ENCODE assay signal across 1 mouse cellular context in the genomic region with DNA sequence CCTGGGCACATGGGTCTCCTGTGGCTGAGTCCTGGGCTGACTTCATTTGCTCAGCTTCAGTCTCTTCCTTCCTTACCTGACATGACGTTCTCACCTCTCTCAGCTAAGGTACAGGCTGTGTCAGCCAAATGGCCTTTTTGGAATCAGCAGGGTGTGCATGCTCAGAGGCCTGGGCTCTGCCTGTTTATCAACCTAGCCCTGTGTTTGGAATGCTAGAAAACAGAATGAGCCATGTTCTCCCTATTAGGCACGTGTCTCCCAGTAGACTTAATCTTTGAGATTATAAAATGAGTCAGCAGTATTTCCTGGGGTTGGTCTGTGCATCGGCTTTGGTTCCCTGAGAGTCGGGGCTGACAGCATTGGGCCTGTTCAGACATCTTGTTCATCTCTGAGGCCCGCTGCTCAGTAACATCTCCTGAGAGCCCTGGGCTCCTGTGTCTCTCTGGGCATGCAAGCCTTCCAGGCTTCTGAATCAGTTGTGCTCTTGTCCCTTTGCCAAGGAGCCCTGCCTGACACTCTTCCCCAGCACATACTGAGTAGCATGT.
TF ChIP-seq lines count a peak whose summit lies in the region.

No protein-coding gene starts in this region.

TF ChIP-seq in MEL, 35 proteins besides CTCF, POLR2A, EP300 and RAD21:
- no peak for TF ChIP-seq MAZ (IDR thresholded peaks at IDR 0.05; ENCODE audit: low read depth, low read length)
- TF ChIP-seq ZNF384 (IDR thresholded peaks at IDR 0.05; ENCODE audit: low read depth, low read length) = no peak
- TF ChIP-seq MAFK (IDR thresholded peaks at IDR 0.05; ENCODE audit: borderline replicate concordance, low read depth, low read length) = peak; percentile 51; the same call in 1 of the 2 replicates
- TF ChIP-seq SMC3 (IDR thresholded peaks at IDR 0.05; ENCODE audit: low read depth, low read length) = no peak
- TF ChIP-seq JUND (IDR thresholded peaks at IDR 0.05; ENCODE audit: low read depth, low read length) = no peak
- no peak for TF ChIP-seq NELFE (IDR thresholded peaks at IDR 0.05; ENCODE audit: low read depth, low read length)
- no peak for TF ChIP-seq UBTF (IDR thresholded peaks at IDR 0.05; ENCODE audit: borderline replicate concordance, insufficient read depth, low read depth, low read length)
- TF ChIP-seq POLR2AphosphoS5 (IDR thresholded peaks at IDR 0.05; ENCODE audit: borderline replicate concordance, low read depth, low read length) = no peak
- no peak for TF ChIP-seq KAT2A (conservative IDR thresholded peaks at IDR 0.05; ENCODE audit: low read depth, low read length)
- TF ChIP-seq ZMIZ1 (IDR thresholded peaks at IDR 0.05; ENCODE audit: low read depth, low read length) = no peak
- TF ChIP-seq HCFC1 (IDR thresholded peaks at IDR 0.05; ENCODE audit: low read depth, low read length) = no peak
- TF ChIP-seq MXI1 (IDR thresholded peaks at IDR 0.05; ENCODE audit: low read depth, low read length) = 0 out of 2 replicates have a peak, but pooled peaks have one; percentile 25
- no peak for TF ChIP-seq MYB (IDR thresholded peaks at IDR 0.05; ENCODE audit: low read depth, low read length)
- TF ChIP-seq MEF2A (IDR thresholded peaks at IDR 0.05; ENCODE audit: extremely low read depth, insufficient replicate concordance, low read depth, low read length, poor library complexity, severe bottlenecking) = no peak
- TF ChIP-seq POLR2AphosphoS2 (IDR thresholded peaks at IDR 0.05; ENCODE audit: low read length) = no peak
- no peak for TF ChIP-seq E2F4 (IDR thresholded peaks at IDR 0.05; ENCODE audit: borderline replicate concordance, low read depth, low read length)
- TF ChIP-seq ETS1 (IDR thresholded peaks at IDR 0.05; ENCODE audit: low read depth, low read length) = 0 out of 2 replicates have a peak, but pooled peaks have one; percentile 15
- TF ChIP-seq USF2 (IDR thresholded peaks at IDR 0.05; ENCODE audit: borderline replicate concordance in 1 of 2, insufficient read depth in 1 of 2, low read depth in 1 of 2, low read length in 2 of 2) = no peak
- TF ChIP-seq BHLHE40 (IDR thresholded peaks at IDR 0.05; ENCODE audit: borderline replicate concordance, low read depth, low read length) = no peak
- TF ChIP-seq TAL1 (IDR thresholded peaks at IDR 0.05; ENCODE audit: low read length) = no peak
- TF ChIP-seq CHD2 (IDR thresholded peaks at IDR 0.05; ENCODE audit: low read length) = no peak
- TF ChIP-seq TCF12 (IDR thresholded peaks at IDR 0.05; ENCODE audit: low read depth, low read length) = no peak
- TF ChIP-seq RCOR1 (IDR thresholded peaks at IDR 0.05; ENCODE audit: low read depth, low read length) = no peak
